Mouse (Mus musculus): ENCODE results near the gene Gm47996.
"Not testable (repeated sequence)": the region's sequence is repeated elsewhere in the genome, so short reads cannot be mapped to it uniquely, and the experiment has no call there.

- not testable (repeated sequence) for TF ChIP-seq POLR2A (IDR thresholded peaks at IDR 0.05; ENCODE audit: borderline replicate concordance, low read depth, low read length); CTCF (IDR thresholded peaks at IDR 0.05; ENCODE audit: low read depth, low read length)
Observed at GRCm38 (mm10) chr1:151211666-151212065, 1.7 kb downstream of the Gm47996 start.

Data from bone marrow macrophage, adult 2 months (primary cell).